ENCODE assay signal across 15 mouse cellular contexts in the genomic region with DNA sequence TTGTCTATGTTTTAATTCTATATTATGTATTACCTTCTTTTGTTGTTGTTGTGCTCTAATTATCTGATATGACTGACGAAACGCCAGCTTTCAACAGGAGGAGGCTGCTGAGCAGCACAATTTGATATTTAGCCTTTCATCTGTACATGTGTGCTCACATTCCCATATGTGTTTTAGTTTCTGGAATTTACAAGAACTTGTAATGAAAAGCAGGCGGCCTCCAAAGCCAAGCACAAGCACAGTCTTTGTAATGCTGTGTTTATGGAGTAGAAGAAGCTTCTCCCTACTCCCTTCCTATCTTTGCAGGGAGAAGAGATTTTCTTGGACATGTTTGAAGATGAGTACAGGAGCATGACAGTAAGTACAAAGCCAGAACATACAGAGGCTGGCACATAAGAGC.
"Had no signal": no experiment of that assay in that cellular context is flagged by ENCODE, and none has a peak within 500 bp of the region (broad histone marks: within the 10 kb centered on the region; RNA-seq: fewer than 3 reads in every experiment).

No protein-coding gene starts in this region.

- H3K27me3 ChIP-seq: liver, embryonic 13.5 days; lung, embryonic 15.5 days; midbrain, embryonic 13.5 days; neural tube, embryonic 15.5 days had no signal

- H3K9me3 ChIP-seq: liver, embryonic 13.5 days; lung, embryonic 15.5 days; midbrain, embryonic 13.5 days; neural tube, embryonic 15.5 days had no signal

- DNase-seq: kidney, adult 18-20 months; kidney, postnatal 10 days; kidney, postnatal 4 days; liver; liver, embryonic 13.5 days; liver, postnatal 0 days; lung, postnatal 36 days; right cerebral cortex, adult 18-20 months; thymus, adult 18-20 months; thymus, postnatal 14 days had no signal

- H3K9ac ChIP-seq: liver, embryonic 13.5 days; liver, postnatal 0 days; lung, embryonic 15.5 days; midbrain, embryonic 13.5 days; neural tube, embryonic 15.5 days had no signal

- H3K4me1 ChIP-seq: midbrain, embryonic 13.5 days had no signal

- H3K36me3 ChIP-seq: liver, embryonic 13.5 days; lung, embryonic 15.5 days had no signal

- H3K27ac ChIP-seq: left cerebral cortex, adult 2 months; liver, embryonic 13.5 days; lung, embryonic 15.5 days; midbrain, embryonic 13.5 days; neural tube, embryonic 15.5 days had no signal

- H3K4me2 ChIP-seq: liver, embryonic 13.5 days; lung, embryonic 15.5 days; midbrain, embryonic 13.5 days; neural tube, embryonic 15.5 days had no signal

- ATAC-seq: liver, postnatal 0 days; midbrain, embryonic 13.5 days had no signal

- H3K4me3 ChIP-seq: left cerebral cortex, adult 2 months; liver, embryonic 13.5 days; lung, embryonic 15.5 days; midbrain, embryonic 13.5 days; myocyte; neural tube, embryonic 15.5 days had no signal
